Mouse (Mus musculus) embryonic facial prominence, embryonic 10.5 days (tissue): ENCODE measurements around the gene Gm21797. TPM values are rescaled to one million over a fixed set of nuclear protein-coding genes. Genes with fewer than 3 reads are reported as not detected.
"Not testable (repeated sequence)": the region's sequence is repeated elsewhere in the genome, so short reads cannot be mapped to it uniquely, and the experiment has no call there.

Experiments used
- DNase-seq: peaks from one replicate; pipeline ENCODE4 v3.0.0-alpha.2; 2017; ENCODE audit warnings: low spot score
- H3K27ac ChIP-seq: fragments of 300-500 bp; sonication (generic); replicated peaks from 2 replicates; pipeline ENCODE4 v1.5.1; 2016; ENCODE audit warnings: mild to moderate bottlenecking
- H3K27me3 ChIP-seq: fragments of 300-500 bp; sonication (generic); replicated peaks from 2 replicates; pipeline ENCODE4 v1.6.1; 2016; ENCODE audit warnings: low read depth, mild to moderate bottlenecking; ENCODE audit not compliant: poor library complexity, severe bottlenecking
- H3K36me3 ChIP-seq: fragments of 300-500 bp; sonication (generic); replicated peaks from 2 replicates; pipeline ENCODE4 v1.6.1; 2016; ENCODE audit warnings: mild to moderate bottlenecking, moderate library complexity
- H3K4me1 ChIP-seq: fragments of 300-500 bp; sonication (generic); 2 replicates; pipeline ENCODE4 v1.6.1; 2016
- H3K4me3 ChIP-seq: fragments of 300-500 bp; sonication (generic); 2 replicates; pipeline ENCODE4 v1.5.1; 2016; ENCODE audit warnings: mild to moderate bottlenecking, moderate library complexity
- H3K9me3 ChIP-seq: fragments of 300-500 bp; sonication (generic); 2 replicates; pipeline ENCODE4 v1.6.1; 2016; ENCODE audit warnings: mild to moderate bottlenecking
- WGBS: fragments of 180-500 bp; shearing (Covaris S2); methylation state at CpG from one replicate; pipeline ENCODE4 v1.1.7; 2016; 5-methylcytosine and 5-hydroxymethylcytosine counted together
- polyA plus RNA-seq: library from polyadenylated mRNA; unstranded; fragments of >200 nt; fragmentation: Nextera tagmentation; extraction: Ambion mirVana; gene quantifications from 2 replicates; pipeline ENCODE4 v1.2.1, GENCODE M21; 2016

Gm21797 gene
- polyA plus RNA-seq = not detected in 2 replicates

GRCm38 (mm10) chrY:40775665-40776064 is at the start of gene Gm21797:
Gm21797 (minus strand) TSS chrY:40775765.
- H3K4me3 ChIP-seq, H3K9me3 ChIP-seq, H3K4me1 ChIP-seq, DNase-seq, H3K36me3 ChIP-seq, H3K27ac ChIP-seq, H3K27me3 ChIP-seq: not testable (repeated sequence)
- no CpG with 5 or more reads among the region's 3 CpGs for WGBS

- not testable (repeated sequence) for H3K36me3 ChIP-seq, H3K27me3 ChIP-seq, H3K27ac ChIP-seq, H3K4me1 ChIP-seq, DNase-seq, H3K9me3 ChIP-seq, H3K4me3 ChIP-seq
Observed at GRCm38 (mm10) chrY:40804614-40805013, 29.0 kb upstream of the Gm21797 start, which contains the start of gene Gm20795. Gm20795 (plus strand) TSS chrY:40804914.

Other genes with a start within 250 kb of the Gm21797 start
- not detected in 2 replicates for gene Gm21852, start 123.8 kb downstream of the Gm21797 start, polyA plus RNA-seq
- not detected in 2 replicates for gene Gm20795, start 29.1 kb upstream of the Gm21797 start, polyA plus RNA-seq